Mouse (Mus musculus) MEL (cell line): ENCODE data around the gene Vps13d. TPM values are rescaled to one million over a fixed set of nuclear protein-coding genes. Genes with fewer than 3 reads are reported as not detected.

Source experiments
- DNase-seq: peaks from one replicate; pipeline ENCODE4 v3.0.0; 2011; ENCODE audit warnings: low read depth, low spot score
- H3K27ac ChIP-seq: 2 replicates; pipeline ENCODE4 v1.5.1; 2012; ENCODE audit warnings: low read depth, mild to moderate bottlenecking, control low read depth, low read length, moderate library complexity; ENCODE audit not compliant: control insufficient read depth
- H3K27me3 ChIP-seq, 2 experiments: fragments of 150-350 bp in 1 of 2; sonication (generic) in 1 of 2; 2 replicates each; pipeline ENCODE4 v1.6.1; 2012; ENCODE audit warnings: low read length in 2 of 2, mild to moderate bottlenecking in 2 of 2, improper control_type of control experiment in 1 of 2, moderate library complexity in 1 of 2; ENCODE audit not compliant: insufficient read depth in 2 of 2, control insufficient read depth in 1 of 2
- H3K36me3 ChIP-seq, 2 experiments: 2 replicates each; pipeline ENCODE4 v1.6.1; 2012 to 2014; ENCODE audit warnings: low read length in 2 of 2, improper control_type of control experiment in 1 of 2, inconsistent platforms in 1 of 2, mild to moderate bottlenecking in 1 of 2; ENCODE audit not compliant: insufficient read depth in 2 of 2, control insufficient read depth in 1 of 2
- H3K4me1 ChIP-seq, 2 experiments: fragments of 150-350 bp in 1 of 2; sonication (generic) in 1 of 2; 2 replicates each; pipeline ENCODE4 v1.6.1; 2012; ENCODE audit warnings: low read length in 2 of 2, improper control_type of control experiment in 1 of 2, mild to moderate bottlenecking in 1 of 2; ENCODE audit not compliant: insufficient read depth in 2 of 2, control insufficient read depth in 1 of 2
- H3K4me3 ChIP-seq, 2 experiments: fragments of 150-350 bp in 1 of 2; sonication (generic) in 1 of 2; 2 replicates each; pipeline ENCODE4 v1.5.1; 2012; ENCODE audit warnings: low read depth in 2 of 2, low read length in 2 of 2, mild to moderate bottlenecking in 2 of 2, moderate library complexity in 2 of 2, control low read depth in 1 of 2, improper control_type of control experiment in 1 of 2; ENCODE audit not compliant: control insufficient read depth in 1 of 2, insufficient read depth in 1 of 2
- H3K79me2 ChIP-seq: 2 replicates; pipeline ENCODE4 v1.6.1; 2012; ENCODE audit warnings: mild to moderate bottlenecking, low read length, moderate library complexity; ENCODE audit not compliant: control insufficient read depth, poor library complexity, insufficient read depth
- H3K9ac ChIP-seq: 2 replicates; pipeline ENCODE4 v1.6.1; 2012; ENCODE audit warnings: low read depth, mild to moderate bottlenecking, control low read depth, low read length, moderate library complexity; ENCODE audit not compliant: control insufficient read depth, poor library complexity, severe bottlenecking
- H3K9me3 ChIP-seq: fragments of 150-350 bp; sonication (generic); replicated peaks from 2 replicates; pipeline ENCODE4 v1.6.1; 2012; ENCODE audit warnings: mild to moderate bottlenecking, low read length, improper control_type of control experiment, moderate library complexity; ENCODE audit not compliant: insufficient read depth
- CHD1 ChIP-seq: IDR thresholded peaks from 2 replicates; pipeline ENCODE4 v1.6.1; 2012; ENCODE audit warnings: low read depth, mild to moderate bottlenecking, inconsistent platforms, low read length, improper control_type of control experiment
- E2F4 ChIP-seq: IDR thresholded peaks from 2 replicates; pipeline ENCODE4 v1.6.1; 2011; ENCODE audit warnings: low read depth, low read length, improper control_type of control experiment, borderline replicate concordance
- HCFC1 ChIP-seq: IDR thresholded peaks from 2 replicates; pipeline ENCODE4 v1.6.1; 2012; ENCODE audit warnings: low read depth, mild to moderate bottlenecking, inconsistent platforms, low read length, improper control_type of control experiment, moderate library complexity
- KAT2A ChIP-seq: conservative IDR thresholded peaks from 2 replicates; pipeline ENCODE4 v1.6.1; 2012; ENCODE audit warnings: low read depth, low read length, improper control_type of control experiment, inconsistent platforms
- MAFK ChIP-seq: IDR thresholded peaks from 2 replicates; pipeline ENCODE4 v1.6.1; 2011; ENCODE audit warnings: low read depth, mild to moderate bottlenecking, low read length, improper control_type of control experiment, borderline replicate concordance
- MAZ ChIP-seq: IDR thresholded peaks from 2 replicates; pipeline ENCODE4 v1.6.1; 2012; ENCODE audit warnings: low read depth, mild to moderate bottlenecking, inconsistent platforms, low read length, improper control_type of control experiment
- MXI1 ChIP-seq: IDR thresholded peaks from 2 replicates; pipeline ENCODE4 v1.6.1; 2011; ENCODE audit warnings: mild to moderate bottlenecking, low read depth, low read length, improper control_type of control experiment
- MYC ChIP-seq: IDR thresholded peaks from 2 replicates; pipeline ENCODE4 v1.6.1; 2011; ENCODE audit warnings: low read depth, mild to moderate bottlenecking, low read length, improper control_type of control experiment, moderate library complexity
- NRF1 ChIP-seq: IDR thresholded peaks from 2 replicates; pipeline ENCODE4 v1.6.1; 2014; ENCODE audit warnings: low read depth, mild to moderate bottlenecking, inconsistent platforms, low read length, improper control_type of control experiment, moderate library complexity; ENCODE audit not compliant: poor library complexity, insufficient read depth, severe bottlenecking
- POLR2AphosphoS2 ChIP-seq: IDR thresholded peaks from 2 replicates; pipeline ENCODE4 v1.6.1; 2011; ENCODE audit warnings: low read length, improper control_type of control experiment
- POLR2AphosphoS5 ChIP-seq: IDR thresholded peaks from 2 replicates; pipeline ENCODE4 v1.6.1; 2012; ENCODE audit warnings: low read depth, borderline replicate concordance, mild to moderate bottlenecking, inconsistent platforms, low read length, moderate library complexity, mixed read lengths
- UBTF ChIP-seq: IDR thresholded peaks from 2 replicates; pipeline ENCODE4 v1.6.1; 2012; ENCODE audit warnings: low read depth, mild to moderate bottlenecking, inconsistent platforms, low read length, improper control_type of control experiment, moderate library complexity, borderline replicate concordance; ENCODE audit not compliant: insufficient read depth
- USF2 ChIP-seq, 2 experiments: IDR thresholded peaks; 2 replicates each; pipeline ENCODE4 v1.6.1; 2011 to 2012; ENCODE audit warnings: improper control_type of control experiment in 2 of 2, low read length in 2 of 2, borderline replicate concordance in 1 of 2, inconsistent platforms in 1 of 2, low read depth in 1 of 2, mild to moderate bottlenecking in 1 of 2; ENCODE audit not compliant: insufficient read depth in 1 of 2
- ZC3H11A ChIP-seq: IDR thresholded peaks from 2 replicates; pipeline ENCODE4 v1.6.1; 2012; ENCODE audit warnings: low read depth, mild to moderate bottlenecking, inconsistent platforms, low read length, improper control_type of control experiment
- ZKSCAN1 ChIP-seq: IDR thresholded peaks from 2 replicates; pipeline ENCODE4 v1.6.1; 2012; ENCODE audit warnings: low read depth, mild to moderate bottlenecking, inconsistent platforms, low read length, improper control_type of control experiment, moderate library complexity
- ZNF384 ChIP-seq: IDR thresholded peaks from 2 replicates; pipeline ENCODE4 v1.6.1; 2012; ENCODE audit warnings: low read depth, mild to moderate bottlenecking, inconsistent platforms, low read length, improper control_type of control experiment
- polyA plus RNA-seq, 2 experiments: library from polyadenylated mRNA; stranded (reverse) in 1 of 2; unstranded in 1 of 2; fragments of >175 nt in 1 of 2; fragments of >200 nt in 1 of 2; gene quantifications; 2 replicates each; pipeline versions ENCODE4 v1.2.1 to v1.2.4; 2012; ENCODE audit warnings: low replicate concordance in 2 of 2, low read depth in 1 of 2; ENCODE audit not compliant: insufficient read length in 2 of 2, insufficient read depth in 1 of 2, missing spikeins in 1 of 2
- total RNA-seq: library from RNA; depleted of rRNA; stranded (reverse); fragments of 300-350 nt; gene quantifications from 2 replicates; pipeline ENCODE4 v1.2.3, GENCODE M21; 2012

Gene Vps13d
- total and polyA plus RNA-seq, 3 experiments, result 8.9 to 14.5 (median 13.2) TPM

DNA sequence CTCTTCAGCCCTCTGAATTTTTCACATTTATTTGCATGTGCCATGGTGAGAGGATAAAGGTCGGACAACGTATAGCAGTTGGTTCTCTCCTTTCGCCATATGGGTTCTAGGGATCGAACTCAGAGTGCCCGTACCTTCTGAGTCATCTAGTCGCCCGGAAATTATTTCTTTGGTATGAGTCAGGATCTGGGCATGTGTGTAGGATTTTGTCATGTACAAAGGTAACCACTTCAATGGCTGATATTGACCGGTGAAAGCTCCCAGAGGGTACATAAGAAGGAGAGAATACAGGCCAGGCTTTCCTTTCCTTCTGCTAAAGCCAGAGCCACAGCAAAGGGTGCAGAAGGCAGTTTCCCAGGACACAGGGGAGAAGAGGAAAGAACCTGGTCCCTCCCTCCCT lies 10.0 kb upstream of the Vps13d start:
- Histone ChIP-seq H3K36me3 (peaks cover 0 to 8% of the 10 kb centered on the region in 2 experiments; a peak in 2 of 4 replicates), H3K4me1 (peaks cover 9 to 16% of the 10 kb centered on the region in 2 experiments)

DNA sequence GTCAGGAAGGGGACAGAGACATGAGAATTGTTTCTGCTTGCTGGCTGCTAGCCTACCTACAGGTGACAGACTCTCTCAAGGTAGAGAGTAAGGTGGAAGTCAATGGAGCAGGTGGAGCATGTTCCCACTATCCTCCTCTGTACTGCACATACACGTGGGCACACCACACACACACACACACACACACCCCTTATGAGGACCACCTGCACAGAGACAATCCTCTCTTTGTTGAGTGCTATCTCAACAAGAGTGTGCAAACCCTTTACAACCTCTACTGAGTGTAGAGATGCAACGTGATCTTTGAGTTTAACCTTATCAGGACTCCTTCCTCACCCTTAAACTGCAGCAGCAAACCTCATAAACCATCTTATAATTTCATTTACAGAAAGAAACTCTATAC lies 8.5 kb upstream of the Vps13d start:
- peaks cover 9 to 21% of the 10 kb centered on the region in 2 experiments for H3K4me1 ChIP-seq
- no peaks in the 10 kb centered on the region for H3K79me2 ChIP-seq
- no peak for TF ChIP-seq UBTF
- TF ChIP-seq, all 39 proteins: peak for 0
- Histone ChIP-seq H3K27me3 (no peaks in the 10 kb centered on the region), H3K27ac (no peak overlapping the region), H3K9me3 (no peaks in the 10 kb centered on the region), H3K36me3 (peaks cover 0 to 13% of the 10 kb centered on the region in 2 experiments; a peak in 2 of 4 replicates), H3K4me3 (no peak overlapping the region), H3K9ac (no peak overlapping the region)
- DNase-seq, result no peak

More for the DNA sequence above, 10.0 kb upstream of the Vps13d start:
- DNase-seq, result no peak
- Histone ChIP-seq H3K79me2 (no peaks in the 10 kb centered on the region), H3K9me3 (no peaks in the 10 kb centered on the region), H3K4me3 (no peak overlapping the region), H3K27ac (no peak overlapping the region), H3K9ac (no peak overlapping the region)
- no peak for TF ChIP-seq HCFC1
- no peak for TF ChIP-seq MXI1
- no peak for TF ChIP-seq MYC
- TF ChIP-seq POLR2AphosphoS2, result no peak
- no peak for TF ChIP-seq POLR2AphosphoS5
- no peak for TF ChIP-seq MAZ
- no peak for TF ChIP-seq ZC3H11A
- TF ChIP-seq CHD1, result no peak
- TF ChIP-seq ZNF384, result no peak
- TF ChIP-seq NRF1, result no peak
- TF ChIP-seq MAFK, result no peak
- TF ChIP-seq ZKSCAN1, result no peak
- TF ChIP-seq KAT2A, result no peak
- TF ChIP-seq USF2 (IDR thresholded peaks at IDR 0.05; ENCODE audit: borderline replicate concordance in 1 of 2, insufficient read depth in 1 of 2, low read depth in 1 of 2, low read length in 2 of 2), result no peak
- no peak for TF ChIP-seq E2F4
- TF ChIP-seq, all 39 proteins: peak for 0
- no peaks in the 10 kb centered on the region for H3K27me3 ChIP-seq
